ENCODE assay signal across 17 mouse cellular contexts in the genomic region with DNA sequence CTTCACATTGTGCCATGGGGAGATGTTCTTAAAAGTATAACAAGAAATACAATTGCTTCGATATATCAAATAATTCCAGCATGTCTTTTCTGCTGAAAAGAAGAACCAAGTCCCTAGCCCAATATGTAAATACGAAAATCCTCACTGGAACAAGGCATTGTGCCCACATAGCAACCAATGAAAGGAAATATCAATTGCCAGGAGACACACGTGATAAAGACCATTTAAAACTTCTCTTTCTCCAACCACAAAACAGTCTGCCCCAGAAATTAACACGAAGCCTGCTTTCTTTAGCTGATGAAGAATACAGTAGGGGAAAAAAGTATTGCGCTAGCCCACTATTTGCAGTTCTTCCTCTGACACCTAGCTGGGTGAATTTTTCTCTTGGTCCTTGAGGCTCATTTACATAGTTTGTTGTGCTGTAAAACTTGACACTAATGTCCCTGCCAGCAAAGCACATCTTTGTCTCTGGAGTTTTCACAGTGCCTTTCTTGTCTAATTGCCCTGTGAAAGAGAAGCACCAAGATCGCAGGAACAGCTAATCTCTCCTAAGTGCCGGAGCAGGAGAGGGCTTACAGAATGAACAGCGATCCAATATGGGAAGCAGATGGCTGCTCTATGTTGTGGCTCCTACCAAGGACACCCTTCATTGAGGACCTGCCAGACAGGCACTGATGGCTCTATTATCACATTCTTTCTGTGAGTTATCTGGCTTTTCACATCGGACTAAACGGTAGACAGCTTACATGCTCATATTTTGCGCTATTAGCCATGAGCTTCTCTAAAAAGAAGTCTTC.
DNase-seq lines count a peak whose midpoint lies in the region; ATAC-seq lines count a peak whose summit lies in the region.
"Had no signal": no experiment of that assay in that cellular context is flagged by ENCODE, and none has a peak within 500 bp of the region (broad histone marks: within the 10 kb centered on the region; RNA-seq: fewer than 3 reads in every experiment).

No protein-coding gene starts in this region.

- no peaks in the 10 kb centered on the region for H3K27me3 ChIP-seq in forebrain, embryonic 11.5 days (ENCODE audit: control insufficient read depth, insufficient read depth, low read length)
- H3K27me3 ChIP-seq in forebrain, embryonic 10.5 days (ENCODE audit: poor library complexity, severe bottlenecking) = no peaks in the 10 kb centered on the region
- H3K27me3 ChIP-seq in forebrain, embryonic 12.5 days = no peaks in the 10 kb centered on the region
- no peaks in the 10 kb centered on the region for H3K27me3 ChIP-seq in hindbrain, embryonic 12.5 days
- H3K27me3 ChIP-seq in midbrain, embryonic 15.5 days (replicated peaks) = no peaks in the 10 kb centered on the region
- H3K27me3 ChIP-seq in kidney, embryonic 16.5 days (ENCODE audit: insufficient read depth, low read length) = no peaks in the 10 kb centered on the region
- H3K27me3 ChIP-seq: embryonic facial prominence, embryonic 13.5 days; intestine, embryonic 15.5 days; lung, embryonic 15.5 days had no signal

- DNase-seq in forebrain, embryonic 11.5 days (ENCODE audit: low spot score) = no peak
- DNase-seq in forebrain, embryonic 10.5 days (ENCODE audit: extremely low spot score, low spot score) = no peak
- DNase-seq in thymus, postnatal 0 days (ENCODE audit: low spot score) = no peak
- no peak for DNase-seq in testis, postnatal 14 days (ENCODE audit: low spot score)
- DNase-seq: cerebellum, adult 9-10 months; gastrocnemius, postnatal 14 days; heart, postnatal 14 days; thymus, postnatal 14 days had no signal

- ATAC-seq in forebrain, embryonic 11.5 days (replicated peaks; ENCODE audit: low FRiP score) = peak; percentile 83
- peak; percentile 87; the same call in 1 of the 2 replicates for ATAC-seq in forebrain, embryonic 12.5 days (ENCODE audit: low FRiP score)
- peak; percentile 83 for ATAC-seq in hindbrain, embryonic 12.5 days (ENCODE audit: low FRiP score)
- ATAC-seq in midbrain, embryonic 15.5 days (replicated peaks) = peak; percentile 89
- ATAC-seq in kidney, embryonic 16.5 days (ENCODE audit: low FRiP score, low TSS enrichment) = no peak
- ATAC-seq: intestine, embryonic 15.5 days had no signal

- H3K4me1 ChIP-seq in forebrain, embryonic 11.5 days (replicated peaks; ENCODE audit: control insufficient read depth, insufficient read depth, low read length) = 0 out of 2 replicates have a peak, but pooled peaks cover 2% of the 10 kb centered on the region
- H3K4me1 ChIP-seq in forebrain, embryonic 10.5 days = peaks cover 10% of the 10 kb centered on the region; the same call in 1 of the 2 replicates
- H3K4me1 ChIP-seq in forebrain, embryonic 12.5 days = peaks cover 11% of the 10 kb centered on the region
- H3K4me1 ChIP-seq in hindbrain, embryonic 12.5 days = 0 out of 2 replicates have a peak, but pooled peaks cover 4% of the 10 kb centered on the region
- H3K4me1 ChIP-seq in midbrain, embryonic 15.5 days = peaks cover 7% of the 10 kb centered on the region; the same call in 1 of the 2 replicates
- H3K4me1 ChIP-seq in kidney, embryonic 16.5 days (ENCODE audit: insufficient read depth, low read length) = no peaks in the 10 kb centered on the region
- H3K4me1 ChIP-seq: intestine, embryonic 15.5 days; lung, embryonic 15.5 days had no signal

- WGBS in forebrain, embryonic 11.5 days = 57% methylated on average over 11 of the region's 11 CpGs
- WGBS in forebrain, embryonic 10.5 days = 71% methylated on average over 11 of the region's 11 CpGs
- WGBS in forebrain, embryonic 12.5 days = 33% methylated on average over 11 of the region's 11 CpGs
- 58% methylated on average over 11 of the region's 11 CpGs for WGBS in hindbrain, embryonic 12.5 days
- 29% methylated on average over 11 of the region's 11 CpGs for WGBS in midbrain, embryonic 15.5 days
- 69% methylated on average over 11 of the region's 11 CpGs for WGBS in kidney, embryonic 16.5 days

- H3K27ac ChIP-seq in forebrain, embryonic 11.5 days (ENCODE audit: low read depth, low read length) = no peak overlapping the region
- H3K27ac ChIP-seq in forebrain, embryonic 10.5 days = no peak overlapping the region
- 0 out of 2 replicates have a peak overlapping the region, but pooled peaks have one; percentile 16 for H3K27ac ChIP-seq in forebrain, embryonic 12.5 days
- no peak overlapping the region for H3K27ac ChIP-seq in hindbrain, embryonic 12.5 days
- H3K27ac ChIP-seq in midbrain, embryonic 15.5 days = no peak overlapping the region
- no peak overlapping the region for H3K27ac ChIP-seq in kidney, embryonic 16.5 days (ENCODE audit: low read length)
- H3K27ac ChIP-seq: embryonic facial prominence, embryonic 13.5 days; intestine, embryonic 15.5 days; kidney, postnatal 0 days; lung, embryonic 15.5 days had no signal

- no peaks in the 10 kb centered on the region for H3K36me3 ChIP-seq in forebrain, embryonic 11.5 days (ENCODE audit: control insufficient read depth, insufficient read depth, low read length)
- no peaks in the 10 kb centered on the region for H3K36me3 ChIP-seq in forebrain, embryonic 10.5 days (replicated peaks)
- H3K36me3 ChIP-seq in forebrain, embryonic 12.5 days (replicated peaks) = no peaks in the 10 kb centered on the region
- no peaks in the 10 kb centered on the region for H3K36me3 ChIP-seq in hindbrain, embryonic 12.5 days
- H3K36me3 ChIP-seq in midbrain, embryonic 15.5 days (replicated peaks) = no peaks in the 10 kb centered on the region
- H3K36me3 ChIP-seq in kidney, embryonic 16.5 days (ENCODE audit: insufficient read depth, low read length) = no peaks in the 10 kb centered on the region
- H3K36me3 ChIP-seq: embryonic facial prominence, embryonic 13.5 days; intestine, embryonic 15.5 days; lung, embryonic 15.5 days had no signal

- no peak overlapping the region for H3K4me2 ChIP-seq in forebrain, embryonic 11.5 days (ENCODE audit: low read depth, low read length, severe bottlenecking)
- peak overlapping the region; percentile 15; the same call in 1 of the 2 replicates for H3K4me2 ChIP-seq in forebrain, embryonic 12.5 days
- no peak overlapping the region for H3K4me2 ChIP-seq in hindbrain, embryonic 12.5 days (replicated peaks)
- H3K4me2 ChIP-seq in midbrain, embryonic 15.5 days = peak overlapping the region; percentile 12; the same call in 1 of the 2 replicates
- no peak overlapping the region for H3K4me2 ChIP-seq in kidney, embryonic 16.5 days (replicated peaks; ENCODE audit: low read depth, low read length)
- H3K4me2 ChIP-seq: embryonic facial prominence, embryonic 13.5 days; intestine, embryonic 15.5 days; lung, embryonic 15.5 days had no signal

- no peaks in the 10 kb centered on the region for H3K9me3 ChIP-seq in forebrain, embryonic 11.5 days (ENCODE audit: control insufficient read depth, low read length)
- no peaks in the 10 kb centered on the region for H3K9me3 ChIP-seq in forebrain, embryonic 10.5 days
- no peaks in the 10 kb centered on the region for H3K9me3 ChIP-seq in forebrain, embryonic 12.5 days
- no peaks in the 10 kb centered on the region for H3K9me3 ChIP-seq in hindbrain, embryonic 12.5 days (replicated peaks)
- no peaks in the 10 kb centered on the region for H3K9me3 ChIP-seq in midbrain, embryonic 15.5 days
- no peaks in the 10 kb centered on the region for H3K9me3 ChIP-seq in kidney, embryonic 16.5 days (ENCODE audit: low read length)
- H3K9me3 ChIP-seq: embryonic facial prominence, embryonic 13.5 days; intestine, embryonic 15.5 days; lung, embryonic 15.5 days had no signal

- H3K9ac ChIP-seq in forebrain, embryonic 11.5 days (ENCODE audit: low read length) = no peak overlapping the region
- H3K9ac ChIP-seq in forebrain, embryonic 12.5 days = no peak overlapping the region
- H3K9ac ChIP-seq in hindbrain, embryonic 12.5 days = no peak overlapping the region
- no peak overlapping the region for H3K9ac ChIP-seq in midbrain, embryonic 15.5 days
- no peak overlapping the region for H3K9ac ChIP-seq in kidney, embryonic 16.5 days (replicated peaks; ENCODE audit: low read length)
- H3K9ac ChIP-seq: embryonic facial prominence, embryonic 13.5 days; intestine, embryonic 15.5 days; lung, embryonic 15.5 days had no signal

- no peak overlapping the region for H3K4me3 ChIP-seq in forebrain, embryonic 11.5 days (ENCODE audit: low read depth, low read length)
- H3K4me3 ChIP-seq in forebrain, embryonic 10.5 days = no peak overlapping the region
- no peak overlapping the region for H3K4me3 ChIP-seq in forebrain, embryonic 12.5 days (replicated peaks)
- no peak overlapping the region for H3K4me3 ChIP-seq in hindbrain, embryonic 12.5 days
- no peak overlapping the region for H3K4me3 ChIP-seq in midbrain, embryonic 15.5 days
- H3K4me3 ChIP-seq in kidney, embryonic 16.5 days (ENCODE audit: low read length) = no peak overlapping the region
- H3K4me3 ChIP-seq: embryonic facial prominence, embryonic 13.5 days; intestine, embryonic 15.5 days; lung, embryonic 15.5 days; myocyte had no signal

Comparison
In these comparisons a context has a peak if more than half of its experiments do, and no peak if none do; other contexts are left out.
1. H3K4me2 ChIP-seq: peak in forebrain, embryonic 12.5 days (single experiment) and midbrain, embryonic 15.5 days (single experiment); none in forebrain, embryonic 11.5 days (single experiment), hindbrain, embryonic 12.5 days (single experiment) and kidney, embryonic 16.5 days (single experiment).